ENCODE assay signal across 11 mouse cellular contexts in the genomic region with DNA sequence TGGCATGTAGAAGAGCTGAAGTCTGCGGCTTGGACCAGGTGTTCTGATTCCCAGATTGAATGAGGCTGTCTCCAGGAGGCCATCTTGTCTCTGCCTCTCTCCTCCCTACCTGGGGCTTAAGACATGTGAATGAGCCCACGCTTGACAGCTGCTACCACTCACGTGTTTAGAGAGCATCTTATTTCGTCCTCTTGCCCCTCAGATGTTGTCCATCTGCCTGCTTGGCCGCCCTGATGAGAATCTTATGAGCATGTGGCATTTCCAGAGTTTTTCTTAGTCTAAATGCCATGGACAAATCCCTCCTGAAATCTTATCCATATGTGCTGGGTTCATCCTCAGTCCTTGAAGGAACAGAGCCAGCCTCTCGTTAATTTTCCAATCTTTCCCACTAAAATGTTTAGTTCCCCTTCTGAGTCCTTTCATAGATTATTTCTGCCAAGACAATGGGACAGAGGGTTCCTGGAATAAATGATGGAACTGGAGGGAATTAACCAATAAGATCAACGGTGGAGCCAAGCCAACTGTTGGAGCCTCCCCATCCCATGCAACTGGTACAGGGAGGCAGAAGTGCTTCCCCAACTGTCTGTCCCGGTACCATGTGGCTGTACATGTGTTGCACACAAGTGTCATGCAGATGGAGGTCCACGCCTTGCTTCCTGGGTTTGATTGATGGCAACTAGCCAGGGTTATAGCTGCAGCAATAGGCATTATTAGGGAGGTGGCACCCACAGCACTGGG.
DNase-seq lines count a peak whose midpoint lies in the region; ATAC-seq and TF ChIP-seq lines count a peak whose summit lies in the region.
"Had no signal": no experiment of that assay in that cellular context is flagged by ENCODE, and none has a peak within 500 bp of the region (broad histone marks: within the 10 kb centered on the region; RNA-seq: fewer than 3 reads in every experiment).

No protein-coding gene starts in this region.

- intact Hi-C loops in heart, postnatal 14 days (cut with DNase I), result no loop called here
- intact Hi-C loops in gastrocnemius, postnatal 36 days (cut with DNase I), result no loop called here

- no peak for TF ChIP-seq CTCF in embryonic fibroblast, embryonic 13.5 days (IDR thresholded peaks at IDR 0.05; ENCODE audit: borderline replicate concordance, insufficient read depth, low read length)

- H3K9me3 ChIP-seq in heart, embryonic 10.5 days, result no peaks in the 10 kb centered on the region
- no peaks in the 10 kb centered on the region for H3K9me3 ChIP-seq in lung, embryonic 15.5 days

- no peak overlapping the region for H3K9ac ChIP-seq in lung, embryonic 15.5 days

- no peak overlapping the region for H3K4me3 ChIP-seq in heart, embryonic 10.5 days
- no peak overlapping the region for H3K4me3 ChIP-seq in lung, embryonic 15.5 days
- no peak overlapping the region for H3K4me3 ChIP-seq in embryonic fibroblast, embryonic 13.5 days (ENCODE audit: insufficient read depth, low read length)
- no peak overlapping the region for H3K4me3 ChIP-seq in macrophage (ENCODE audit: inconsistent target)

- WGBS in heart, embryonic 10.5 days, result 81% methylated on average over 9 of the region's 9 CpGs
- WGBS in lung, embryonic 15.5 days, result 81% methylated on average over 9 of the region's 9 CpGs
- 85% methylated on average over 9 of the region's 9 CpGs for WGBS in macrophage (ENCODE audit: missing documents)

- TF ChIP-seq POLR2A in embryonic fibroblast, embryonic 13.5 days (IDR thresholded peaks at IDR 0.05; ENCODE audit: low read depth, low read length), result no peak

- no peaks in the 10 kb centered on the region for H3K79me2 ChIP-seq in macrophage (ENCODE audit: inconsistent target)

- 0 out of 2 replicates have a peak overlapping the region, but pooled peaks have one; percentile 4 for H3K27ac ChIP-seq in heart, embryonic 10.5 days
- peak overlapping the region; percentile 21; the same call in 1 of the 2 replicates for H3K27ac ChIP-seq in lung, embryonic 15.5 days
- peak overlapping the region; percentile 58; the same call in 1 of the 2 replicates for H3K27ac ChIP-seq in embryonic fibroblast, embryonic 13.5 days (ENCODE audit: insufficient read depth, low read length)
- H3K27ac ChIP-seq in macrophage, result peak overlapping the region; percentile 54; the same call in 1 of the 2 replicates

- no peak overlapping the region for H3K4me2 ChIP-seq in lung, embryonic 15.5 days

- no peak for DNase-seq in heart, embryonic 10.5 days (ENCODE audit: low spot score)
- no peak for DNase-seq in heart, postnatal 14 days
- no peak for DNase-seq in lung, postnatal 36 days
- no peak for DNase-seq in natural killer cell, adult 2 months (ENCODE audit: low spot score in 2 of 2)
- DNase-seq in gastrocnemius, postnatal 36 days, result no peak
- DNase-seq: heart, postnatal 4 days; kidney, postnatal 10 days had no signal

- no peaks in the 10 kb centered on the region for H3K27me3 ChIP-seq in heart, embryonic 10.5 days (ENCODE audit: insufficient read depth, poor library complexity, severe bottlenecking)
- no peaks in the 10 kb centered on the region for H3K27me3 ChIP-seq in lung, embryonic 15.5 days
- H3K27me3 ChIP-seq: Patski had no signal

- no peak for ATAC-seq in lung, embryonic 15.5 days (ENCODE audit: borderline replicate concordance, extremely low read depth, low FRiP score, low TSS enrichment)
- ATAC-seq: Patski had no signal

- no peaks in the 10 kb centered on the region for H3K36me3 ChIP-seq in heart, embryonic 10.5 days
- no peaks in the 10 kb centered on the region for H3K36me3 ChIP-seq in lung, embryonic 15.5 days
- H3K36me3 ChIP-seq in macrophage (ENCODE audit: inconsistent target), result no peaks in the 10 kb centered on the region

- H3K4me1 ChIP-seq in heart, embryonic 10.5 days, result peaks cover 19% of the 10 kb centered on the region
- H3K4me1 ChIP-seq in lung, embryonic 15.5 days, result peaks cover 18% of the 10 kb centered on the region; the same call in 1 of the 2 replicates
- H3K4me1 ChIP-seq in embryonic fibroblast, embryonic 13.5 days (ENCODE audit: control insufficient read depth, insufficient read depth, low read length), result peaks cover 18% of the 10 kb centered on the region

Comparison
In these comparisons a context has a peak if more than half of its experiments do, and no peak if none do; other contexts are left out.
1. H3K27ac ChIP-seq: peak in every context shown above with its lines; median percentile 58 in embryonic fibroblast, embryonic 13.5 days; 54 in macrophage; 21 in lung, embryonic 15.5 days; 4 in heart, embryonic 10.5 days.